Mouse (Mus musculus) ES-E14 (cell line): Measurements from ENCODE around the gene Fgf14. TPM values are rescaled to one million over a fixed set of nuclear protein-coding genes. Genes with fewer than 3 reads are reported as not detected.

Experiments used
- DNase-seq: peaks from one replicate; pipeline ENCODE4 v3.0.0-alpha.2; 2013; ENCODE audit warnings: low read depth, low spot score
- H3K27ac ChIP-seq: 2 replicates; pipeline ENCODE4 v1.5.1; 2012; ENCODE audit warnings: low read depth, mild to moderate bottlenecking, low read length, moderate library complexity, mixed read lengths; ENCODE audit not compliant: poor library complexity, insufficient read depth, severe bottlenecking
- H3K36me3 ChIP-seq: 2 replicates; pipeline ENCODE4 v1.6.1; 2012; ENCODE audit warnings: mild to moderate bottlenecking, low read length, moderate library complexity, mixed read lengths; ENCODE audit not compliant: control insufficient read depth, poor library complexity, insufficient read depth, severe bottlenecking
- H3K4me1 ChIP-seq, 2 experiments: fragments of 150-350 bp in 1 of 2; sonication (generic) in 1 of 2; 2 replicates each; pipeline ENCODE4 v1.6.1; 2012; ENCODE audit warnings: low read length in 2 of 2, mild to moderate bottlenecking in 1 of 2, mixed read lengths in 1 of 2; ENCODE audit not compliant: control insufficient read depth in 2 of 2, insufficient read depth in 2 of 2, poor library complexity in 1 of 2
- H3K4me3 ChIP-seq, 2 experiments: fragments of 150-350 bp in 1 of 2; sonication (generic) in 1 of 2; 2 replicates each; pipeline ENCODE4 v1.5.1; 2012; ENCODE audit warnings: low read length in 2 of 2, low read depth in 1 of 2, mild to moderate bottlenecking in 1 of 2, mixed read lengths in 1 of 2; ENCODE audit not compliant: insufficient read depth in 1 of 2, poor library complexity in 1 of 2, severe bottlenecking in 1 of 2
- H3K9ac ChIP-seq: 2 replicates; pipeline ENCODE4 v1.6.1; 2012; ENCODE audit warnings: low read depth, mild to moderate bottlenecking, low read length, mixed read lengths; ENCODE audit not compliant: poor library complexity, insufficient read depth, severe bottlenecking
- H3K9me3 ChIP-seq: fragments of 150-350 bp; sonication (generic); 2 replicates; pipeline ENCODE4 v1.6.1; 2012; ENCODE audit warnings: low read depth, mild to moderate bottlenecking, low read length; ENCODE audit not compliant: control insufficient read depth, insufficient read depth
- CHD2 ChIP-seq: IDR thresholded peaks from 2 replicates; pipeline ENCODE4 v1.6.1; 2014; ENCODE audit warnings: mild to moderate bottlenecking, low read depth, low read length, inconsistent platforms
- HCFC1 ChIP-seq: IDR thresholded peaks from 2 replicates; pipeline ENCODE4 v1.6.1; 2012; ENCODE audit warnings: low read length, inconsistent platforms, borderline replicate concordance; ENCODE audit not compliant: insufficient read depth
- MAFK ChIP-seq: IDR thresholded peaks from 2 replicates; pipeline ENCODE4 v1.6.1; 2014; ENCODE audit warnings: mild to moderate bottlenecking, low read depth, low read length, inconsistent platforms; ENCODE audit not compliant: insufficient read depth
- ZC3H11A ChIP-seq: IDR thresholded peaks from 2 replicates; pipeline ENCODE4 v1.6.1; 2012; ENCODE audit warnings: low read depth, mild to moderate bottlenecking, inconsistent platforms, low read length, borderline replicate concordance
- ZNF384 ChIP-seq: IDR thresholded peaks from 2 replicates; pipeline ENCODE4 v1.6.1; 2012; ENCODE audit warnings: low read depth, low read length, inconsistent platforms
- in situ Hi-C, 2 experiments: fragments of 600-800 bp; cut with MboI; formaldehyde crosslinking; loops; one replicate each; pipeline ENCODE4 v1.15.1; 2025; ENCODE audit warnings: low sequenced_read_pairs in 2 of 2, inconsistent platforms in 1 of 2; ENCODE audit not compliant: unreplicated experiment in 2 of 2
- total RNA-seq: library from RNA; depleted of rRNA; stranded (reverse); fragments of 300-350 nt; gene quantifications from 2 replicates; pipeline ENCODE4 v1.2.3, GENCODE M21; 2012

Fgf14 gene
- total RNA-seq, 1 experiment = 0.09 TPM

GRCm38 (mm10) chr14:124512009-124512408 is 164.9 kb downstream of the Fgf14 start:
- Histone ChIP-seq H3K4me1 (no peaks in the 10 kb centered on the region), H3K9me3 (no peaks in the 10 kb centered on the region), H3K36me3 (no peaks in the 10 kb centered on the region), H3K9ac (no peak overlapping the region), H3K4me3 (no peak overlapping the region), H3K27ac (no peak overlapping the region)
- no peak for DNase-seq
- no peak for TF ChIP-seq ZC3H11A
- TF ChIP-seq ZNF384 = no peak
- TF ChIP-seq HCFC1 = no peak
- TF ChIP-seq MAFK = no peak
- no peak for TF ChIP-seq CHD2
- in situ Hi-C loops = no loop called here

DNA sequence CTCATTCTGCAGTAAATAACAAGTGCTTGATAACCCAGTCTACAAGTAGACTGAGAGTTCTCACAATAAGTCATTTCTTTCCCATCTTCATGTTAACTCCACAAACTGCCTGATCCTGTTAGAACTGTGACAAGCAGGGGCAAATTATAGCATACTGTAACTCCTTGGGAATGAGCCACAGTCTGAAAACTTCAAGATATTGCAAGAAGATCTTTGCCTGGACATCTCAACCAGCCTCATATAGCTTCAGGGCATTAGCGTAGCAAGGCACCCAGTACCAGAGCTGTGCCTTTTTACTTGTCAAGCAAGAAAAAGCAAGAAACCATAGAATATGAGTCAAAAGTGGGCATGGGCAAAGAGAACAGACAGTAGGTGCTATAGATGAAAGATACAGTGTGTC is 188.0 kb downstream of the Fgf14 start:
- no peak for TF ChIP-seq CHD2
- TF ChIP-seq ZC3H11A = no peak
- TF ChIP-seq MAFK = no peak
- no peak for TF ChIP-seq ZNF384
- TF ChIP-seq HCFC1 = no peak
- in situ Hi-C loops = no loop called here
- DNase-seq = no peak
- Histone ChIP-seq H3K4me1 (no peaks in the 10 kb centered on the region), H3K27ac (no peak overlapping the region), H3K9ac (no peak overlapping the region), H3K4me3 (no peak overlapping the region), H3K36me3 (no peaks in the 10 kb centered on the region), H3K9me3 (no peaks in the 10 kb centered on the region)

DNA sequence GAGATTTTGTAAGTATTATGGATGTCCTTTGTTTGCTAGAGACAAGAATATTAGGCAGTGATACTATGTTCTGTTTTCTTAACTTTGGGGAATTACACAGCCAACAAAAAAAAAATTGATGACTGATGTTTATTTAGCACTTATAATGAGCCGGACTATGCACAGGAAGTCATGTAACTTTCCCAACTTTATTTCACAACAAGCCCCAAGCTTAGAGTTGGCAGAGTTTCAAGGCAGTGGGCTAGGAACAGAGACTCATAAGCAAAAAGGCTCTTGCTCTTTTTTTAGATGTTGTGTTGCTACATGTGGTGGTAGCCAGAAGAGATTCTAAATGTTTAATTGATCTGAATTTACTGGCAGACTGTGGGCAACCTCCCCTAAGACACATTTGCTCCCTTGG is 191.7 kb downstream of the Fgf14 start:
- Histone ChIP-seq H3K9me3 (no peaks in the 10 kb centered on the region), H3K9ac (no peak overlapping the region), H3K4me1 (no peaks in the 10 kb centered on the region), H3K4me3 (no peak overlapping the region), H3K27ac (no peak overlapping the region), H3K36me3 (no peaks in the 10 kb centered on the region)
- no peak for TF ChIP-seq HCFC1
- TF ChIP-seq MAFK = no peak
- TF ChIP-seq CHD2 = no peak
- TF ChIP-seq ZNF384 = no peak
- no peak for TF ChIP-seq ZC3H11A
- in situ Hi-C loops = no loop called here
- no peak for DNase-seq

- H3K36me3 ChIP-seq = no peaks in the 10 kb centered on the region
- TF ChIP-seq CHD2 (no peak), ZNF384 (no peak), MAFK (no peak), ZC3H11A (no peak), HCFC1 (no peak)
- no peaks in the 10 kb centered on the region for H3K4me1 ChIP-seq
- in situ Hi-C loops = no loop called here
- H3K9me3 ChIP-seq = no peaks in the 10 kb centered on the region
- DNase-seq = no peak
- no peak overlapping the region for H3K27ac ChIP-seq
- H3K9ac ChIP-seq = no peak overlapping the region
- no peak overlapping the region for H3K4me3 ChIP-seq
These were observed 202.8 kb downstream of the Fgf14 start for GRCm38 (mm10) chr14:124474066-124474667.

DNA sequence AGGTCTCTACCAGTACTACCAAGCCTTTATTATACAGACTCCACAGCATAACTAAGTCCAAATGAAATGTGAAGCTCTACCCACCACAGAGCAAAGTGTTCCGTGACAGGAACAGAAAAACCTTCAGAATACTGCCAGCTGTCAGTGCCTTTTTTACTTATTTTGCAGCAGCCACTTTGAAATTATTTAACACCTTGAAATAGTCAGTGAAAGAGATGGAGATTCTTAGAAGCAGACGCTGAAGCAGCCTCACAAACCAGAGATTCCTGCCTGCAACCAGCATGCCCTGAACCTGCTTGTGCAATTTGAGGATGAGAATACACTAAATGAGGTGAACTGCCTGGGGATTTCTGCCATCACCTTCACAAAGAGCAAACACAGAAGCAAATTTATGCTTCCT is 206.0 kb downstream of the Fgf14 start:
- in situ Hi-C loops = no loop called here
- H3K9ac ChIP-seq = no peak overlapping the region
- TF ChIP-seq HCFC1 (no peak), CHD2 (no peak), ZC3H11A (no peak), ZNF384 (no peak), MAFK (no peak)

More for the DNA sequence above, 206.0 kb downstream of the Fgf14 start:
- Histone ChIP-seq H3K4me3 (no peak overlapping the region), H3K36me3 (no peaks in the 10 kb centered on the region), H3K27ac (no peak overlapping the region), H3K4me1 (no peaks in the 10 kb centered on the region), H3K9me3 (no peaks in the 10 kb centered on the region)
- no peak for DNase-seq
